Mouse (Mus musculus) MEL (cell line): ENCODE results near the gene Uba5.

Experiments used
- CTCF ChIP-seq, 3 experiments: IDR thresholded peaks in 2 of 3; conservative IDR thresholded peaks in 1 of 3; 2 replicates each; pipeline ENCODE4 v1.5.1; 2011 to 2012; ENCODE audit warnings: low read length in 3 of 3, low read depth in 2 of 3, mild to moderate bottlenecking in 2 of 3, improper control_type of control experiment in 1 of 3, inconsistent platforms in 1 of 3, mixed read lengths in 1 of 3, moderate library complexity in 1 of 3; ENCODE audit not compliant: control insufficient read depth in 1 of 3, insufficient read depth in 1 of 3, poor library complexity in 1 of 3, severe bottlenecking in 1 of 3
- ELF1 ChIP-seq: IDR thresholded peaks from 2 replicates; pipeline ENCODE4 v1.6.1; 2014; ENCODE audit warnings: low read depth, mild to moderate bottlenecking, inconsistent platforms, low read length, improper control_type of control experiment, moderate library complexity
- EP300 ChIP-seq, 2 experiments: IDR thresholded peaks; 2 replicates each; pipeline ENCODE4 v1.6.1; 2011; ENCODE audit warnings: improper control_type of control experiment in 2 of 2, low read length in 2 of 2, low read depth in 1 of 2, mild to moderate bottlenecking in 1 of 2
- MAX ChIP-seq: IDR thresholded peaks from 2 replicates; pipeline ENCODE4 v1.6.1; 2011; ENCODE audit warnings: low read length, improper control_type of control experiment
- MYC ChIP-seq: IDR thresholded peaks from 2 replicates; pipeline ENCODE4 v1.6.1; 2011; ENCODE audit warnings: low read depth, mild to moderate bottlenecking, low read length, improper control_type of control experiment, moderate library complexity
- NRF1 ChIP-seq: IDR thresholded peaks from 2 replicates; pipeline ENCODE4 v1.6.1; 2014; ENCODE audit warnings: low read depth, mild to moderate bottlenecking, inconsistent platforms, low read length, improper control_type of control experiment, moderate library complexity; ENCODE audit not compliant: poor library complexity, insufficient read depth, severe bottlenecking
- POLR2A ChIP-seq, 2 experiments: IDR thresholded peaks; 2 replicates each; pipeline ENCODE4 v1.6.1; 2011 to 2012; ENCODE audit warnings: low read length in 2 of 2, mild to moderate bottlenecking in 2 of 2, control low read depth in 1 of 2, improper control_type of control experiment in 1 of 2, low read depth in 1 of 2, moderate library complexity in 1 of 2; ENCODE audit not compliant: control insufficient read depth in 1 of 2, insufficient read depth in 1 of 2, poor library complexity in 1 of 2
- POLR2AphosphoS2 ChIP-seq: IDR thresholded peaks from 2 replicates; pipeline ENCODE4 v1.6.1; 2011; ENCODE audit warnings: low read length, improper control_type of control experiment
- SIN3A ChIP-seq: IDR thresholded peaks from 2 replicates; pipeline ENCODE4 v1.6.1; 2012; ENCODE audit warnings: low read length, improper control_type of control experiment, inconsistent platforms
- SMC3 ChIP-seq: IDR thresholded peaks from 2 replicates; pipeline ENCODE4 v1.6.1; 2011; ENCODE audit warnings: low read depth, low read length, improper control_type of control experiment
- TBP ChIP-seq: IDR thresholded peaks from 2 replicates; pipeline ENCODE4 v1.8.0; 2011; ENCODE audit warnings: low read depth, low read length, improper control_type of control experiment
- TCF12 ChIP-seq: IDR thresholded peaks from 2 replicates; pipeline ENCODE4 v1.6.1; 2014; ENCODE audit warnings: low read depth, mild to moderate bottlenecking, inconsistent platforms, low read length, improper control_type of control experiment, moderate library complexity
- USF2 ChIP-seq, 2 experiments: IDR thresholded peaks; 2 replicates each; pipeline ENCODE4 v1.6.1; 2011 to 2012; ENCODE audit warnings: improper control_type of control experiment in 2 of 2, low read length in 2 of 2, borderline replicate concordance in 1 of 2, inconsistent platforms in 1 of 2, low read depth in 1 of 2, mild to moderate bottlenecking in 1 of 2; ENCODE audit not compliant: insufficient read depth in 1 of 2

DNA sequence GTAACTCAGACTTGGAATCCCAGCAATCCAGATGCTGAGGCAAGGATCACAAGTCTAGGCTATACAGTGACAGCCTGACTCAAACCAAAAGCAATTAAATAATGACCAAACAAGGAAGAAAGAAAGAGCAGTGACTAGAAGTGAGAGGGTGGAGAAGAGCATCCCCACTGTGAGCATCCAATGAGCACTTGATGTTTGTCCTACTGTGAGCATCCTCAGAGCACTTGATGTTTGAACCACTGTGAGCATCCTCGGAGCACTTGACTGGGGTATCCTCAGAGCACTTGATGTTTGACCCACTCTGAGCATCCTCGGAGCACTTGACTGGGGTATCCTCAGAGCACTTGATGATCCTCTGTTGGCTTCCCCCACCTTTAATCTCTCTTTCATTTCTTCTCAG is 42.1 kb upstream of the Uba5 start:
- no peak for TF ChIP-seq MAX
- no peak for TF ChIP-seq USF2 (IDR thresholded peaks at IDR 0.05; ENCODE audit: borderline replicate concordance in 1 of 2, insufficient read depth in 1 of 2, low read depth in 1 of 2, low read length in 2 of 2)
- TF ChIP-seq NRF1: no peak
- TF ChIP-seq MYC: no peak
- TF ChIP-seq TBP: no peak
- no peak for TF ChIP-seq SIN3A
- TF ChIP-seq CTCF (IDR thresholded peaks at IDR 0.05 in 2 of 3, conservative IDR thresholded peaks at IDR 0.05 in 1 of 3; ENCODE audit: control insufficient read depth in 1 of 3, insufficient read depth in 1 of 3, low read depth in 2 of 3, low read length in 3 of 3, poor library complexity in 1 of 3, severe bottlenecking in 1 of 3): no peak
- TF ChIP-seq ELF1: no peak
- TF ChIP-seq POLR2A (IDR thresholded peaks at IDR 0.05; ENCODE audit: control insufficient read depth in 1 of 2, insufficient read depth in 1 of 2, low read depth in 1 of 2, low read length in 2 of 2, poor library complexity in 1 of 2): no peak
- TF ChIP-seq POLR2AphosphoS2: no peak
- no peak for TF ChIP-seq EP300 (IDR thresholded peaks at IDR 0.05; ENCODE audit: low read depth in 1 of 2, low read length in 2 of 2)
- TF ChIP-seq TCF12: no peak
- TF ChIP-seq SMC3: no peak
